Mouse (Mus musculus): ENCODE data around the gene Lgals2. TPM values are rescaled to one million over a fixed set of nuclear protein-coding genes. Genes with fewer than 3 reads are reported as not detected.
A peak's percentile ranks its signal among the peaks of the same experiment; 100 is the strongest.

Gene Lgals2
- not detected in 2 replicates for polyA plus RNA-seq (2016; fragmentation: Nextera tagmentation; extraction: Ambion mirVana)

DNA sequence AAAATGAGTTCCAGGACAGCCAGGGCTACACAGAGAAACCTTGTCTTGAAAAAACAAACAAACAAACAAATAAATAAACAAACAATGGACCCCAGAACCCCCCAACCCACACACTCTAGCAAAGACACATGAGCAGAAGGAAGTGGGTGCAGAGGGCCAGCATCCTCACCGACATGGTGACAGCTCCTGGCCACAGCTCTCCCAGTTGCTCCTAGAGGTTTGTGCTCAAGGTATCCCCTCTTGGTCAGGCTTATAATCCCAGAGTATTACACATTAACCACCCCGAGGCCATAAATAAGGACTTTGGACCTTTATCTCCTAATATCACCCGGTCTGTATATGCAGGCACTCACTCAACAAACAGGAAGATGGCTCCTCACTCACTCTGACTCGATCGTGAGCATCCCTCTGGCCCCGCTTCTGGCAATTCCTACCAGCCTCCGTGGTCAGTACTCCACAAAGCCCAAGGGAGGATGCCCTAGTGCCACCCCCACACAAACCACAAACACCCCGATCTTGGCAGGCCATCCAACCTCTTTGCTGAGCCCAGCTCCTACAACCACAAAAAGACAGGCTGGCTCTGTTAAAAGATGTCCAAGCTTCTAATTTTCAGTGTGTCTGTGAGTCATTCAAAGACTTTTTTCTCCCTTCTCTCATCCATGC lies at the start of gene Lgals2:
Lgals2 (minus strand) TSS at position 227 of the 663 bp plus-strand sequence.
- WGBS, result 74% methylated on average over 8 of the region's 8 CpGs
- no peak within 1 kb of the TSS for H3K4me3 ChIP-seq
- H3K9ac ChIP-seq, result no peak within 1 kb of the TSS
- H3K9me3 ChIP-seq, result no peaks in the 10 kb centered on the region
- H3K4me2 ChIP-seq (replicated peaks), result no peak within 1 kb of the TSS
- H3K36me3 ChIP-seq, result no peaks in the 10 kb centered on the region
- H3K27me3 ChIP-seq, result no peaks in the 10 kb centered on the region
- H3K4me1 ChIP-seq, result 0 out of 2 replicates have a peak, but pooled peaks cover 4% of the 10 kb centered on the region
- H3K27ac ChIP-seq, result no peak within 1 kb of the TSS
- no peak for ATAC-seq (ENCODE audit: insufficient number of reproducible peaks, insufficient read depth, low FRiP score, low TSS enrichment)

DNA sequence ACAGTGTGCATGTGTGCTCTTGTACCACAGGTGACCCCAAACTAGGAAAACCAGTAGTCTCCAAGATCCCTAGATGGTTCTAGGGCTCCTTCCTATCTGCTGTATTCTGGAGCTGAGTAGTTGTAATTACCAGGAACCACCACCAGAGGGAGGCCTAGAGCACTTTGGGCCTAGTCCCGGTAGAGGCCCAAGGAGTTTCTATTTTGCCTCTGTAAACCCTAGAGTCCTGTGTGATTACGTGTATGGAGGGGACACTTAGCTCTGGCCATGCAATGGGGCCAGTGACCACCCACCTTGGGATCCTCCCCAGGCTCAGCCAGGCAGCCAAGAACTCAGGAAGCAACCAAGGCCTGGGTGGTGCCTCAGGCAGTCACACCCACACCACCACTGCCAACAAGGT lies 47.9 kb upstream of the Lgals2 start:
- Histone ChIP-seq H3K9ac (0 out of 2 replicates have a peak overlapping the region, but pooled peaks have one; percentile 2), H3K9me3 (no peaks in the 10 kb centered on the region), H3K4me1 (peaks cover 28% of the 10 kb centered on the region), H3K27me3 (no peaks in the 10 kb centered on the region), H3K27ac (no peak overlapping the region), H3K36me3 (peaks cover 57% of the 10 kb centered on the region), H3K4me3 (no peak overlapping the region), H3K4me2 (replicated peaks) (no peak overlapping the region)
- ATAC-seq (ENCODE audit: insufficient number of reproducible peaks, insufficient read depth, low FRiP score, low TSS enrichment), result no peak
- WGBS, result 14% methylated on average over 2 of the region's 2 CpGs

DNA sequence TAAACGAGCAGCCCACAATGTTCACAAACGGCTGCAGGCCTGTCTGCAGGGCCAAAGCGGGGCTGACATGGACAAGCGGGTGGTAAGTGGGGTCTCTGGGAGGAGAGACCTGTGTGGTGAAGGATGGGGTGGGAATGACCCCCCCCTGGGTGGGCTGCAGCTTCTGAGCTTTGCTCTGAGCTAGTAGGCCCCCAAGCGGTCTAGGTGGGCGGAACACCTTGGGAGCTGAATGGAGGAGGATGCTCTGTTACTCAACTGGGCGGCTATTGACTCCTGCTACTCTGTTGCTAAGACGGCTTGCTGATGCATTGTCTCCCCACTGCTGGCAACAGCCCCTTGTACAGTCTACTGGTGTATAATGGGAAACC lies 46.1 kb upstream of the Lgals2 start:
- no peaks in the 10 kb centered on the region for H3K27me3 ChIP-seq
- WGBS, result 36% methylated on average over 8 of the region's 8 CpGs
- peak overlapping the region; percentile 78 for H3K27ac ChIP-seq
- ATAC-seq (ENCODE audit: insufficient number of reproducible peaks, insufficient read depth, low FRiP score, low TSS enrichment), result no peak
- H3K4me3 ChIP-seq, result peak overlapping the region; percentile 75
- peak overlapping the region; percentile 80 for H3K9ac ChIP-seq
- peaks cover 38% of the 10 kb centered on the region for H3K36me3 ChIP-seq
- H3K9me3 ChIP-seq, result no peaks in the 10 kb centered on the region
- H3K4me1 ChIP-seq, result peaks cover 28% of the 10 kb centered on the region
- H3K4me2 ChIP-seq (replicated peaks), result peak overlapping the region; percentile 81

DNA sequence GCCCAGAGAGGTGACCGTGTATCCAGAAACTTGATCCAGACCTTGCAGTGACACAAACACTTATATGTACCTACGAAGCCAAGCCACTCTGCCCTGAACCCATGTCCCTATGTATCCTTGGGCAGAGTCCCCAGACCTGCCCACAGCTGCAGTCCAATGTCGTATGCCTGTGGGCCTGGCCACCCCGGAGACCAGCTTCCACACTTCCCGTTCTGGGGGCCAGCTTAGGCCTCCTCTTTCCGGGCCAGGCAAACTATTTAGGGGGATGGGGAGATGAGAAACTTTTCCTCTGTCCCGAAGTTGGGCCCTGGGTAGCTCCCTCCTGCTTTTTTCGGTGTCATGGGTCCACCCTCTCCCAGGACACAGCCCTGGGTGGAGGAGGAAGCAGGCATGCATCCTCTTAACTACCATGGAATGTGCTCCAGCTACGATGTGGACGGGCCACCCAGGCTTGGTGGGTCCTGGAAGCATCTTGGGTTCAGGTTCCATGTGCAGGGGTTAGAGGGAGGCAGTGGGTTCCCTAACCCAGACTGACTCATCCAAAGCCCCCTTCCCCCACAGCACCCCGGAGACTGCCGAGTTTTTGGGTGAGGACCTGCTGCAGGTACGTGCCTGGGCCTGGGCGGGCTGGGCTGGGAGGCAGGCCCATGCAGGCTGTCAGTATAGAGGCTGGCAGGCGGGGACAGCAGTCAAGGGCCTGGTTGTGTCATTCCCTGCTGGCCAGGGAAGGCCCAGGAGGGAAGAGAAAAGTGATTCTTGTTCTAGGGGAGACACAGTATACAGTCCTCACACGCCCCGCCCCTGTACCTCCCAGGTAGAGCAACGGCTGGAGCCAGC lies 45.5 kb upstream of the Lgals2 start:
- 14% methylated on average over 18 of the region's 18 CpGs for WGBS
- peak overlapping the region; percentile 80 for H3K9ac ChIP-seq
- peak overlapping the region; percentile 75 for H3K4me3 ChIP-seq
- no peaks in the 10 kb centered on the region for H3K27me3 ChIP-seq
- peak; percentile 31; the same call in 1 of the 2 replicates for ATAC-seq (ENCODE audit: insufficient number of reproducible peaks, insufficient read depth, low FRiP score, low TSS enrichment)
- H3K36me3 ChIP-seq, result peaks cover 32% of the 10 kb centered on the region
- H3K4me2 ChIP-seq (replicated peaks), result peak overlapping the region; percentile 81
- H3K27ac ChIP-seq, result peak overlapping the region; percentile 78
- H3K4me1 ChIP-seq, result peaks cover 28% of the 10 kb centered on the region
- no peaks in the 10 kb centered on the region for H3K9me3 ChIP-seq

DNA sequence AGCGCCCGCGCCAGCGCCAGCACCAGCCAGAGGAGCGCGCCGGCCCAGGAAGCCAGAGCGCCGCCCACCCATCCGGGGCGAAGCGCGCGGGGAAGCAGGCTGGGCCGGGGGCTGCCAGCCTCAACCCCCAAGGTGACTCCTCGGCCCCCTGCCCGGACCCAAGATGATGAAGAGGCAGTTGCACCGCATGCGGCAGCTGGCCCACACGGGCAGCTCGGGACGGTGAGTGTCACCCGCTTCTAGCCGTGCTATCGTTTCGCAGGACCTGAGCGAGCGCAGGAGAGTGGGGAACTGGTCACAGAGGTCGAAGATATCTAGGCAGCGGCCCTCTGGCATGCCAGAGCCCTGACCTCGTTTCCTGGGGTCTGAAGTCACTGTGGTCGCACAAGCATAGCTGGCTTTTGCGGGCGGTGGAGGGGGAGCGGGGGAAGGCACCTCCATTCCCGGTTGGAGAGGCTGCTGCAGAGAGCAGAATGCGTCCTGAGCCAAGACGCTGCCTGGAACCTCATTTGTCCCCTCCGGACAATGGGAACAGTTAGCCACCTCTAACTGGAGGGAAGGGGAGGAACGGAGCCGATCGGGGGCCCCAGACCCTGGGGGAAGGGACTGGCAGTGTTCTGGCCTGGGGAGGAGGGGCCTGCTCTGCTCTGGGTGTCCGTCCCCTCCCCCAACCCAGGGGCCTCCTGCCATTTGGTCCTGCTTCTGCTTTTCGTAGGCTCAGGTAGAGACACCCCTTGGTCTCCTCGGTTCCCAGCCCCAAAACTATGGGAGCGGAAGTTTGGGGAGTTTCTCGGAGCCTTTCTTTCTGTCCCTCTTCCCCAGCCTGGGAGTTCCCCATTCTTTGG lies 44.6 kb upstream of the Lgals2 start, which contains the start of gene Sh3bp1:
Sh3bp1 (plus strand) TSS at position 29 of the 845 bp plus-strand sequence.
- H3K9me3 ChIP-seq, result no peaks in the 10 kb centered on the region
- H3K4me2 ChIP-seq (replicated peaks), result peak within 1 kb of the TSS; percentile 81
- under 1% methylated on average over 46 of the region's 47 CpGs for WGBS
- peaks cover 25% of the 10 kb centered on the region for H3K36me3 ChIP-seq
- peak within 1 kb of the TSS; percentile 80 for H3K9ac ChIP-seq
- 0 out of 2 replicates have a peak, but pooled peaks have one; percentile 16 for ATAC-seq (ENCODE audit: insufficient number of reproducible peaks, insufficient read depth, low FRiP score, low TSS enrichment)
- H3K4me1 ChIP-seq, result peaks cover 28% of the 10 kb centered on the region
- H3K27me3 ChIP-seq, result no peaks in the 10 kb centered on the region
- H3K27ac ChIP-seq, result peak within 1 kb of the TSS; percentile 78
- peak within 1 kb of the TSS; percentile 75 for H3K4me3 ChIP-seq

DNA sequence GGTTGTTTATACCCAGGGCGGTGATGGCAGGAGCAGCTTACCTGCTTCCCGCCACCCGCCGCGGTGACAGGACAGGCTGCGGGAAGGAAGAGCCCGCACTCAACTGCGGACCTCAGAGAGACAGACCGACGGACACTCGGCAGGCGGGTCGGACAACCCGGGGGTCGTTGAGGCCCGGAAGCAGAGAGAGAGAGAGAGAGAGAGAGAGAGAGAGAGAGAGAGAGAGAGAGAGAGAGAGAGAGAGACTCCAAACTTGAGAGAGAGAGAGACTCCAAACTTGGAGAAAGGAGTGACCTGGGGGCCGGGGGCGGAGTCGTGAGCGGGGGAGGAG lies 44.0 kb upstream of the Lgals2 start, which contains the start of gene Gm49510:
Gm49510 (plus strand) TSS at position 259 of the 331 bp plus-strand sequence.
- WGBS, result 3% methylated on average over 20 of the region's 20 CpGs
- Histone ChIP-seq H3K4me1 (peaks cover 33% of the 10 kb centered on the region), H3K4me3 (peak within 1 kb of the TSS; percentile 75), H3K27ac (peak within 1 kb of the TSS; percentile 78), H3K27me3 (no peaks in the 10 kb centered on the region), H3K4me2 (replicated peaks) (peak within 1 kb of the TSS; percentile 81), H3K9me3 (no peaks in the 10 kb centered on the region), H3K9ac (peak within 1 kb of the TSS; percentile 80), H3K36me3 (peaks cover 24% of the 10 kb centered on the region)
- ATAC-seq (ENCODE audit: insufficient number of reproducible peaks, insufficient read depth, low FRiP score, low TSS enrichment), result no peak

DNA sequence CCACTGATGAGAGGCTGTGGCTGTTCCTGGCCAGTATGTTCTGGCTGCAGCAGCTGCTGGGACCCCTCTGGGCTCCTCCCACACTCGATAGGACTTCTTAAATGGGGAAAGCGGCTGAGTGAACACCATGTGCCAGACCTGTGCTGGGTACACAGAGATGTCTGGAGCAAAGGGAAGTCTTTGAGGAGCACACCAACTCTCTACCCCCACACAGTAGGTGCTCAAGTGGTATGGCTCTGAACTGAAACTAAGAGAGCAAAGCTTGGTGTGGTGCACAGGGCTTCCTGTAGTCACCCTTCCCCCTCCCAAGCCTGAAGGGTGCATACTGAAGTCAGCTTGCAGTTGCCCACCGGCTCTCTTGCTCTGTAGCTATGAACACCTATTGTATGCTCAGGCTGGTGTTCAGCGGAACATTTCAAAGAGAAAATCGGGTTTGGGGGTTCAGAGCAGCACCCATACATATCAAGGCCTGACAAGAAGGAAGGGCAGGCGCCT lies 43.2 kb upstream of the Lgals2 start:
- Histone ChIP-seq H3K4me1 (peaks cover 39% of the 10 kb centered on the region), H3K27me3 (no peaks in the 10 kb centered on the region), H3K27ac (peak overlapping the region; percentile 20; the same call in 1 of the 2 replicates), H3K9ac (no peak overlapping the region; the same call in 1 of the 2 replicates), H3K9me3 (no peaks in the 10 kb centered on the region), H3K4me2 (replicated peaks) (peak overlapping the region; percentile 81), H3K36me3 (peaks cover 19% of the 10 kb centered on the region), H3K4me3 (peak overlapping the region; percentile 75; the same call in 1 of the 2 replicates)
- ATAC-seq (ENCODE audit: insufficient number of reproducible peaks, insufficient read depth, low FRiP score, low TSS enrichment), result no peak
- 51% methylated on average over 6 of the region's 6 CpGs for WGBS

DNA sequence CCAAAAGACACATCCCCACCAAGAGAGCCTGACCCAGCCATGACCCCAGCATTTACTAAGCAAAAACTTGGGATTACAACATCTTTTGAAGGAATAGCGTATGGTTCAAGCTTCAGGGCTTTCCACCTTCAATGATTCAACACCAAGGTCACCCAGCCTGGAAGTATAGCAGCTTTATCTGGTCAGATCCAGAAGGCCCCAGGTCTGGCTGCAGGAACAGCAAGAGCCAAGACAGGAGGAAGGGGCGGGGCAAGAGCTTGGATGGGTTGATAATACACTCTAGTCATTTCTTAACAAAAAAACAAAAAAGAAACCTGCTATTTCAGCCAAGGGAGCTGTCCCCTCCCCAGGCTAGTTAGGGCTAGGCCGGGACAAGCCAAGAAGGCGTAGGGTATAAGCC lies 42.2 kb upstream of the Lgals2 start:
- WGBS, result 89% methylated on average over 4 of the region's 4 CpGs
- H3K4me1 ChIP-seq, result peaks cover 39% of the 10 kb centered on the region

DNA sequence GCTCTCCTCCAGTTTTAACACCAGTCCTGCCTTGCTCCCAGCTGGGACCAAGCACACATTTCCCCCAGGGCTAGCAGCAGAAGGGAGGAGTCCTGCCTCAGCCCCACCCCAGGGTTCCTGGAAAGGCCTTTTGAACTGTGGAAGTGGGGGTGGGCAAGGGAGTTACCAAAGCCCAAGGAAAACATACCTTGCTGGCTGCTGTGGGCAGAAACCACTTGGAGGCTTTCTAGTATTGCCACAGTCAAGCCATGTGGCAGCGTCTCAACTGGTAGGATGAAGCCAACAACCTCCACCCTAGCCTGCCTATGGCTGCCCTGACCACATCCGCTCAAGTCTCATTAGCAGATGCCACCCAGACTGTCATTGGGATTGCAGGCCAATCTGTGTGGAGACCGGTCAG lies 40.8 kb upstream of the Lgals2 start:
- Histone ChIP-seq H3K4me3 (no peak overlapping the region), H3K4me2 (replicated peaks) (no peak overlapping the region), H3K9me3 (no peaks in the 10 kb centered on the region), H3K36me3 (peaks cover 33% of the 10 kb centered on the region), H3K27ac (no peak overlapping the region), H3K9ac (no peak overlapping the region), H3K4me1 (peaks cover 39% of the 10 kb centered on the region), H3K27me3 (no peaks in the 10 kb centered on the region)
- no peak for ATAC-seq (ENCODE audit: insufficient number of reproducible peaks, insufficient read depth, low FRiP score, low TSS enrichment)
- 82% methylated on average over 3 of the region's 3 CpGs for WGBS

More for the DNA sequence above, 42.2 kb upstream of the Lgals2 start:
- H3K36me3 ChIP-seq, result peaks cover 22% of the 10 kb centered on the region
- no peak overlapping the region for H3K4me3 ChIP-seq
- H3K9me3 ChIP-seq, result no peaks in the 10 kb centered on the region
- no peaks in the 10 kb centered on the region for H3K27me3 ChIP-seq
- H3K27ac ChIP-seq, result no peak overlapping the region
- H3K4me2 ChIP-seq (replicated peaks), result no peak overlapping the region
- H3K9ac ChIP-seq, result no peak overlapping the region
- ATAC-seq (ENCODE audit: insufficient number of reproducible peaks, insufficient read depth, low FRiP score, low TSS enrichment), result no peak

DNA sequence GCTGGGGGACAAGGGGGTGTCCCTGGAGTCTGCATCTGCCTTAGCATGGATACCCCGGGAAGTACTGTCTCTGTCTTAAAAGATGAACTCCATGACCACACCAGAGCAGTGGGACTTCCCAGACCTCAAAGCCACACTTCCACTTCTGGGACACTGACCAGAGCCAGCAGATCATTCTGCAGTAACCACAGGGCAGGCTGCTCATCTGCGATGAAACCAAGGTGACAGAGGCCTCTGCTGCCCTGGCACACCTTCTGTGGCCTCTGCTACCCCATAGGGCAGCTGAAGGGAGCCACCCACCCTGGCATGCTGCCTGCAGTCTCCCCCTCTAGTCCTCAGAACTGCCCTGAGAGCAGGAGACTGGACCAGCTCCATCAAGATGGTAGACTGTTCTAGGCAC lies 40.4 kb upstream of the Lgals2 start:
- ATAC-seq (ENCODE audit: insufficient number of reproducible peaks, insufficient read depth, low FRiP score, low TSS enrichment), result no peak
- WGBS, result 93% methylated on average over 2 of the region's 2 CpGs
- Histone ChIP-seq H3K4me2 (replicated peaks) (no peak overlapping the region), H3K9ac (no peak overlapping the region), H3K27me3 (no peaks in the 10 kb centered on the region), H3K4me3 (no peak overlapping the region), H3K4me1 (peaks cover 35% of the 10 kb centered on the region), H3K27ac (no peak overlapping the region), H3K9me3 (no peaks in the 10 kb centered on the region), H3K36me3 (peaks cover 38% of the 10 kb centered on the region)

DNA sequence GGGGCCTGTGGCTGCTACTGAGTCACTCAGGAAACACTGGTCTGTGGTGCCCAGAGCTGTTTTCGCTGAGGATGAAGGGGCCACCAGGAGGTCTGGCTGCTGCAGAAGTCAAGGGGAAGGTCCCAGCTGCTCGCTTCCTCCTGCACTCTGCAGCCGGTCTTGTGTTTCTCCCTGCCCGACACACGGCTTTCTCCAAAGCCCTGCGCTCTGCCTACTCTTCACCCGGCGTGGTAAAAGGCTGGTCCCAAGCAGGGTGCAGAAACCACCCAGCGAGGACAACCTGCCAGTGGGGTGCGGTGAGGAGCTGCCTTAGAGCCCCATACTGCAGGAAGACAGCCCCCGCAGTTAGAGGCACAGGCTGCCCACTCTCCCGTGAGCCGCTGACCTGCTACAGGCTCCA lies 39.4 kb upstream of the Lgals2 start:
- 81% methylated on average over 13 of the region's 13 CpGs for WGBS
- Histone ChIP-seq H3K4me1 (peaks cover 29% of the 10 kb centered on the region), H3K9me3 (no peaks in the 10 kb centered on the region), H3K27ac (peak overlapping the region; percentile 19; the same call in 1 of the 2 replicates), H3K4me3 (no peak overlapping the region), H3K9ac (0 out of 2 replicates have a peak overlapping the region, but pooled peaks have one; percentile 8), H3K36me3 (peaks cover 46% of the 10 kb centered on the region), H3K4me2 (replicated peaks) (no peak overlapping the region), H3K27me3 (no peaks in the 10 kb centered on the region)
- no peak for ATAC-seq (ENCODE audit: insufficient number of reproducible peaks, insufficient read depth, low FRiP score, low TSS enrichment)
